Mouse (Mus musculus) telencephalon, adult 2 months (tissue): ENCODE data around the gene Cradd.

Experiments used
- DNase-seq: peaks from one replicate; pipeline ENCODE4 v3.0.0-alpha.2; 2011; ENCODE audit warnings: low read depth, low spot score

The Cradd gene

GRCm38 (mm10) chr10:95244961-95245679 lies 78.8 kb downstream of the Cradd start:
- DNase-seq = no peak

- DNase-seq = no peak
Observed at GRCm38 (mm10) chr10:95239196-95240069, 84.5 kb downstream of the Cradd start.

GRCm38 (mm10) chr10:95238667-95239066 lies 85.3 kb downstream of the Cradd start:
- DNase-seq = no peak

- no peak for DNase-seq
Observed at GRCm38 (mm10) chr10:95236226-95236625, 87.7 kb downstream of the Cradd start.

- no peak for DNase-seq
Observed at GRCm38 (mm10) chr10:95234661-95235060, 89.3 kb downstream of the Cradd start.

GRCm38 (mm10) chr10:95233044-95233443 lies 90.9 kb downstream of the Cradd start:
- peak; percentile 65 for DNase-seq

- DNase-seq = no peak
Observed at GRCm38 (mm10) chr10:95232554-95232953, 91.4 kb downstream of the Cradd start.

GRCm38 (mm10) chr10:95228192-95228591 lies 95.7 kb downstream of the Cradd start:
- DNase-seq = no peak

- no peak for DNase-seq
Observed at GRCm38 (mm10) chr10:95227590-95227989, 96.3 kb downstream of the Cradd start.

GRCm38 (mm10) chr10:95226772-95227171 lies 97.2 kb downstream of the Cradd start:
- DNase-seq = no peak

- no peak for DNase-seq
Observed at GRCm38 (mm10) chr10:95225006-95225405, 98.9 kb downstream of the Cradd start.

GRCm38 (mm10) chr10:95223211-95223610 lies 100.7 kb downstream of the Cradd start:
- DNase-seq = no peak

- no peak for DNase-seq
Observed at GRCm38 (mm10) chr10:95221914-95222313, 102.0 kb downstream of the Cradd start.

- DNase-seq = no peak
Observed at GRCm38 (mm10) chr10:95220536-95220935, 103.4 kb downstream of the Cradd start.

GRCm38 (mm10) chr10:95218683-95219060 lies 105.3 kb downstream of the Cradd start:
- DNase-seq = no peak

GRCm38 (mm10) chr10:95217956-95218682 lies 105.8 kb downstream of the Cradd start:
- DNase-seq = no peak

- no peak for DNase-seq
Observed at GRCm38 (mm10) chr10:95215324-95215723, 108.6 kb downstream of the Cradd start.

- DNase-seq = no peak
Observed at GRCm38 (mm10) chr10:95213820-95214219, 110.1 kb downstream of the Cradd start.

GRCm38 (mm10) chr10:95213311-95213710 lies 110.6 kb downstream of the Cradd start:
- no peak for DNase-seq

- no peak for DNase-seq
Observed at GRCm38 (mm10) chr10:95211660-95212059, 112.3 kb downstream of the Cradd start.

GRCm38 (mm10) chr10:95210664-95211372 lies 113.1 kb downstream of the Cradd start:
- no peak for DNase-seq

GRCm38 (mm10) chr10:95210167-95210566 lies 113.8 kb downstream of the Cradd start:
- no peak for DNase-seq
